In genomic region chr2:69380281-69380680, GRCm38 (mm10) we compare ENCODE assay signal across 10 mouse cellular contexts. TPM values are rescaled to one million over a fixed set of nuclear protein-coding genes. Genes with fewer than 3 reads are reported as not detected.
A peak's percentile ranks its signal among the peaks of the same experiment; 100 is the strongest.
DNase-seq lines count a peak whose midpoint lies in the region; TF ChIP-seq lines count a peak whose summit lies in the region.
"Had no signal": no experiment of that assay in that cellular context is flagged by ENCODE, and none has a peak within 500 bp of the region (broad histone marks: within the 10 kb centered on the region; RNA-seq: fewer than 3 reads in every experiment).

Gene Dhrs9, plus strand, starts transcription at chr2:69380445.

- no peak within 1 kb of the TSS for H3K4me3 ChIP-seq in embryonic fibroblast, embryonic 13.5 days (ENCODE audit: insufficient read depth, low read length)

- peak within 1 kb of the TSS; percentile 55 for H3K27ac ChIP-seq in embryonic fibroblast, embryonic 13.5 days (ENCODE audit: insufficient read depth, low read length)

- peak; percentile 38; the same call in 1 of the 2 replicates for TF ChIP-seq POLR2A in embryonic fibroblast, embryonic 13.5 days (IDR thresholded peaks at IDR 0.05; ENCODE audit: low read depth, low read length)

- peak; percentile 67 for DNase-seq in urinary bladder, postnatal 14 days (ENCODE audit: low spot score)
- DNase-seq in urinary bladder, postnatal 4 days (ENCODE audit: low spot score in 2 of 2) = no peak
- DNase-seq in lung, postnatal 4 days = peak; percentile 52 to 62
- peak; percentile 25 to 61 for DNase-seq in urinary bladder, postnatal 36 days (ENCODE audit: low spot score in 2 of 2)
- DNase-seq in cerebellum, adult 11 months = no peak
- no peak for DNase-seq in neural tube, embryonic 10.5 days (ENCODE audit: extremely low spot score, low spot score)
- DNase-seq in embryo, embryonic 11 days = no peak
- DNase-seq: heart, adult 11 months had no signal

- peaks cover 14% of the 10 kb centered on the region for H3K4me1 ChIP-seq in embryonic fibroblast, embryonic 13.5 days (ENCODE audit: control insufficient read depth, insufficient read depth, low read length)

- no peak for TF ChIP-seq CTCF in embryonic fibroblast, embryonic 13.5 days (IDR thresholded peaks at IDR 0.05; ENCODE audit: borderline replicate concordance, insufficient read depth, low read length)

RNA-seq across cellular contexts. Expression of gene Dhrs9, which starts in this region (rescaled TPM):
- polyA plus RNA-seq in embryonic fibroblast, embryonic 13.5 days (2011; ENCODE audit: insufficient read length, low read depth, missing spikeins) = 5.9 and 6.3 TPM in 2 replicates
- polyA plus RNA-seq: testis, adult 2 months had no signal

Comparison
In these comparisons a context has a peak if more than half of its experiments do, and no peak if none do; other contexts are left out.
1. DNase-seq: peak in urinary bladder, postnatal 14 days (single experiment), lung, postnatal 4 days (2 of 2) and urinary bladder, postnatal 36 days (2 of 2); none in urinary bladder, postnatal 4 days (0 of 2), cerebellum, adult 11 months (single experiment), neural tube, embryonic 10.5 days (single experiment) and embryo, embryonic 11 days (single experiment).